ENCODE assay signal across 8 mouse cellular contexts in genomic region chr7:4739544-4740275, GRCm38 (mm10). TPM values are rescaled to one million over a fixed set of nuclear protein-coding genes. Genes with fewer than 3 reads are reported as not detected.
A peak's percentile ranks its signal among the peaks of the same experiment; 100 is the strongest.
DNase-seq lines count a peak whose midpoint lies in the region; ATAC-seq lines count a peak whose summit lies in the region.

TSS of gene Kmt5c (plus strand) at chr7:4740115.

- H3K36me3 ChIP-seq in hindbrain, embryonic 14.5 days (replicated peaks; ENCODE audit: control insufficient read depth, insufficient read depth), result peaks cover 12% of the 10 kb centered on the region; the same call in 1 of the 2 replicates

- peak within 1 kb of the TSS; percentile 72 for H3K4me2 ChIP-seq in hindbrain, embryonic 14.5 days (replicated peaks)

- H3K4me1 ChIP-seq in hindbrain, embryonic 14.5 days (replicated peaks; ENCODE audit: control insufficient read depth, insufficient read depth, low read length), result peaks cover 29% of the 10 kb centered on the region

- ATAC-seq in hindbrain, embryonic 14.5 days (ENCODE audit: low FRiP score), result peak; percentile 97

- under 1% methylated on average over 37 of the region's 44 CpGs for WGBS in hindbrain, embryonic 14.5 days

- H3K27me3 ChIP-seq in hindbrain, embryonic 14.5 days (ENCODE audit: control insufficient read depth, insufficient read depth, low read length), result no peaks in the 10 kb centered on the region

- H3K9ac ChIP-seq in hindbrain, embryonic 14.5 days, result peak within 1 kb of the TSS; percentile 88

- H3K27ac ChIP-seq in hindbrain, embryonic 14.5 days, result peak within 1 kb of the TSS; percentile 94

- peak within 1 kb of the TSS; percentile 71 for H3K4me3 ChIP-seq in hindbrain, embryonic 14.5 days (replicated peaks; ENCODE audit: low read length)

- peak; percentile 100 for DNase-seq in R1 (ENCODE audit: low read depth, low spot score)
- peak; percentile 96 to 97 for DNase-seq in cerebellum, postnatal 25 days
- DNase-seq in frontal cortex, postnatal 25 days (ENCODE audit: low spot score in 2 of 2), result peak; percentile 91 to 98
- DNase-seq in hindbrain, embryonic 14.5 days (ENCODE audit: low spot score), result peak; percentile 98
- DNase-seq in layer of hippocampus, postnatal 36 days, result peak; percentile 98 to 99
- DNase-seq in lung, postnatal 36 days, result peak; percentile 100
- DNase-seq in retina, postnatal 1 day, result peak; percentile 100
- DNase-seq in urinary bladder, adult 18-20 months (ENCODE audit: low spot score in 2 of 2), result peak; percentile 86 to 98

- no peaks in the 10 kb centered on the region for H3K9me3 ChIP-seq in hindbrain, embryonic 14.5 days (ENCODE audit: control insufficient read depth, low read length)

RNA-seq across cellular contexts. Expression of gene Kmt5c, which starts in this region (rescaled TPM):
- 44.9 and 53.7 TPM in 2 replicates for polyA plus RNA-seq in hindbrain, embryonic 14.5 days (2014; fragmentation: Nextera tagmentation; extraction: Ambion mirVana)
- total RNA-seq in layer of hippocampus, postnatal 36 days (2021), result 10 to 100 TPM; 35.3 to 38.7 TPM

Comparison
In these comparisons a context has a peak if more than half of its experiments do, and no peak if none do; other contexts are left out.
1. Peak in every context shown above with its lines: DNase-seq, ATAC-seq, H3K4me3 ChIP-seq and H3K27ac ChIP-seq.